Mouse (Mus musculus) MEL (cell line): ENCODE measurements around the gene Kcnd2. TPM values are rescaled to one million over a fixed set of nuclear protein-coding genes. Genes with fewer than 3 reads are reported as not detected.

Experiments
- DNase-seq: peaks from one replicate; pipeline ENCODE4 v3.0.0; 2011; ENCODE audit warnings: low read depth, low spot score
- H3K27ac ChIP-seq: 2 replicates; pipeline ENCODE4 v1.5.1; 2012; ENCODE audit warnings: low read depth, mild to moderate bottlenecking, control low read depth, low read length, moderate library complexity; ENCODE audit not compliant: control insufficient read depth
- H3K27me3 ChIP-seq, 2 experiments: fragments of 150-350 bp in 1 of 2; sonication (generic) in 1 of 2; 2 replicates each; pipeline ENCODE4 v1.6.1; 2012; ENCODE audit warnings: low read length in 2 of 2, mild to moderate bottlenecking in 2 of 2, improper control_type of control experiment in 1 of 2, moderate library complexity in 1 of 2; ENCODE audit not compliant: insufficient read depth in 2 of 2, control insufficient read depth in 1 of 2
- H3K36me3 ChIP-seq, 2 experiments: 2 replicates each; pipeline ENCODE4 v1.6.1; 2012 to 2014; ENCODE audit warnings: low read length in 2 of 2, improper control_type of control experiment in 1 of 2, inconsistent platforms in 1 of 2, mild to moderate bottlenecking in 1 of 2; ENCODE audit not compliant: insufficient read depth in 2 of 2, control insufficient read depth in 1 of 2
- H3K4me1 ChIP-seq, 2 experiments: fragments of 150-350 bp in 1 of 2; sonication (generic) in 1 of 2; 2 replicates each; pipeline ENCODE4 v1.6.1; 2012; ENCODE audit warnings: low read length in 2 of 2, improper control_type of control experiment in 1 of 2, mild to moderate bottlenecking in 1 of 2; ENCODE audit not compliant: insufficient read depth in 2 of 2, control insufficient read depth in 1 of 2
- H3K4me3 ChIP-seq, 2 experiments: fragments of 150-350 bp in 1 of 2; sonication (generic) in 1 of 2; 2 replicates each; pipeline ENCODE4 v1.5.1; 2012; ENCODE audit warnings: low read depth in 2 of 2, low read length in 2 of 2, mild to moderate bottlenecking in 2 of 2, moderate library complexity in 2 of 2, control low read depth in 1 of 2, improper control_type of control experiment in 1 of 2; ENCODE audit not compliant: control insufficient read depth in 1 of 2, insufficient read depth in 1 of 2
- H3K79me2 ChIP-seq: 2 replicates; pipeline ENCODE4 v1.6.1; 2012; ENCODE audit warnings: mild to moderate bottlenecking, low read length, moderate library complexity; ENCODE audit not compliant: control insufficient read depth, poor library complexity, insufficient read depth
- H3K9ac ChIP-seq: 2 replicates; pipeline ENCODE4 v1.6.1; 2012; ENCODE audit warnings: low read depth, mild to moderate bottlenecking, control low read depth, low read length, moderate library complexity; ENCODE audit not compliant: control insufficient read depth, poor library complexity, severe bottlenecking
- H3K9me3 ChIP-seq: fragments of 150-350 bp; sonication (generic); replicated peaks from 2 replicates; pipeline ENCODE4 v1.6.1; 2012; ENCODE audit warnings: mild to moderate bottlenecking, low read length, improper control_type of control experiment, moderate library complexity; ENCODE audit not compliant: insufficient read depth
- BHLHE40 ChIP-seq: IDR thresholded peaks from 2 replicates; pipeline ENCODE4 v1.6.1; 2012; ENCODE audit warnings: low read depth, mild to moderate bottlenecking, inconsistent platforms, low read length, improper control_type of control experiment, borderline replicate concordance
- CHD1 ChIP-seq: IDR thresholded peaks from 2 replicates; pipeline ENCODE4 v1.6.1; 2012; ENCODE audit warnings: low read depth, mild to moderate bottlenecking, inconsistent platforms, low read length, improper control_type of control experiment
- CTCF ChIP-seq, 3 experiments: IDR thresholded peaks in 2 of 3; conservative IDR thresholded peaks in 1 of 3; 2 replicates each; pipeline ENCODE4 v1.5.1; 2011 to 2012; ENCODE audit warnings: low read length in 3 of 3, low read depth in 2 of 3, mild to moderate bottlenecking in 2 of 3, improper control_type of control experiment in 1 of 3, inconsistent platforms in 1 of 3, mixed read lengths in 1 of 3, moderate library complexity in 1 of 3; ENCODE audit not compliant: control insufficient read depth in 1 of 3, insufficient read depth in 1 of 3, poor library complexity in 1 of 3, severe bottlenecking in 1 of 3
- ETS1 ChIP-seq: IDR thresholded peaks from 2 replicates; pipeline ENCODE4 v1.6.1; 2012; ENCODE audit warnings: low read depth, mild to moderate bottlenecking, inconsistent platforms, low read length, improper control_type of control experiment, moderate library complexity
- GABPA ChIP-seq: IDR thresholded peaks from 2 replicates; pipeline ENCODE4 v1.6.1; 2012; ENCODE audit warnings: low read depth, mild to moderate bottlenecking, inconsistent platforms, low read length, improper control_type of control experiment, moderate library complexity
- GATA1 ChIP-seq: IDR thresholded peaks from 2 replicates; pipeline ENCODE4 v1.6.1; 2011; ENCODE audit warnings: low read depth, low read length, improper control_type of control experiment
- HCFC1 ChIP-seq: IDR thresholded peaks from 2 replicates; pipeline ENCODE4 v1.6.1; 2012; ENCODE audit warnings: low read depth, mild to moderate bottlenecking, inconsistent platforms, low read length, improper control_type of control experiment, moderate library complexity
- JUND ChIP-seq: IDR thresholded peaks from 2 replicates; pipeline ENCODE4 v1.6.1; 2011; ENCODE audit warnings: low read depth, mild to moderate bottlenecking, improper control_type of control experiment, low read length
- KAT2A ChIP-seq: conservative IDR thresholded peaks from 2 replicates; pipeline ENCODE4 v1.6.1; 2012; ENCODE audit warnings: low read depth, low read length, improper control_type of control experiment, inconsistent platforms
- MAFK ChIP-seq: IDR thresholded peaks from 2 replicates; pipeline ENCODE4 v1.6.1; 2011; ENCODE audit warnings: low read depth, mild to moderate bottlenecking, low read length, improper control_type of control experiment, borderline replicate concordance
- MAZ ChIP-seq: IDR thresholded peaks from 2 replicates; pipeline ENCODE4 v1.6.1; 2012; ENCODE audit warnings: low read depth, mild to moderate bottlenecking, inconsistent platforms, low read length, improper control_type of control experiment
- MXI1 ChIP-seq: IDR thresholded peaks from 2 replicates; pipeline ENCODE4 v1.6.1; 2011; ENCODE audit warnings: mild to moderate bottlenecking, low read depth, low read length, improper control_type of control experiment
- MYC ChIP-seq: IDR thresholded peaks from 2 replicates; pipeline ENCODE4 v1.6.1; 2011; ENCODE audit warnings: low read depth, mild to moderate bottlenecking, low read length, improper control_type of control experiment, moderate library complexity
- NRF1 ChIP-seq: IDR thresholded peaks from 2 replicates; pipeline ENCODE4 v1.6.1; 2014; ENCODE audit warnings: low read depth, mild to moderate bottlenecking, inconsistent platforms, low read length, improper control_type of control experiment, moderate library complexity; ENCODE audit not compliant: poor library complexity, insufficient read depth, severe bottlenecking
- POLR2A ChIP-seq, 2 experiments: IDR thresholded peaks; 2 replicates each; pipeline ENCODE4 v1.6.1; 2011 to 2012; ENCODE audit warnings: low read length in 2 of 2, mild to moderate bottlenecking in 2 of 2, control low read depth in 1 of 2, improper control_type of control experiment in 1 of 2, low read depth in 1 of 2, moderate library complexity in 1 of 2; ENCODE audit not compliant: control insufficient read depth in 1 of 2, insufficient read depth in 1 of 2, poor library complexity in 1 of 2
- RAD21 ChIP-seq: IDR thresholded peaks from 2 replicates; pipeline ENCODE4 v1.6.1; 2011; ENCODE audit warnings: mild to moderate bottlenecking, low read depth, low read length, improper control_type of control experiment
- RCOR1 ChIP-seq: IDR thresholded peaks from 2 replicates; pipeline ENCODE4 v1.6.1; 2012; ENCODE audit warnings: low read depth, mild to moderate bottlenecking, inconsistent platforms, low read length, improper control_type of control experiment
- SIN3A ChIP-seq: IDR thresholded peaks from 2 replicates; pipeline ENCODE4 v1.6.1; 2012; ENCODE audit warnings: low read length, improper control_type of control experiment, inconsistent platforms
- SMC3 ChIP-seq: IDR thresholded peaks from 2 replicates; pipeline ENCODE4 v1.6.1; 2011; ENCODE audit warnings: low read depth, low read length, improper control_type of control experiment
- TCF12 ChIP-seq: IDR thresholded peaks from 2 replicates; pipeline ENCODE4 v1.6.1; 2014; ENCODE audit warnings: low read depth, mild to moderate bottlenecking, inconsistent platforms, low read length, improper control_type of control experiment, moderate library complexity
- USF1 ChIP-seq: IDR thresholded peaks from 2 replicates; pipeline ENCODE4 v1.6.1; 2014; ENCODE audit warnings: low read depth, mild to moderate bottlenecking, inconsistent platforms, low read length, improper control_type of control experiment, moderate library complexity
- USF2 ChIP-seq, 2 experiments: IDR thresholded peaks; 2 replicates each; pipeline ENCODE4 v1.6.1; 2011 to 2012; ENCODE audit warnings: improper control_type of control experiment in 2 of 2, low read length in 2 of 2, borderline replicate concordance in 1 of 2, inconsistent platforms in 1 of 2, low read depth in 1 of 2, mild to moderate bottlenecking in 1 of 2; ENCODE audit not compliant: insufficient read depth in 1 of 2
- ZMIZ1 ChIP-seq: IDR thresholded peaks from 2 replicates; pipeline ENCODE4 v1.6.1; 2012; ENCODE audit warnings: low read depth, mild to moderate bottlenecking, inconsistent platforms, low read length, improper control_type of control experiment, moderate library complexity
- polyA plus RNA-seq, 2 experiments: library from polyadenylated mRNA; stranded (reverse) in 1 of 2; unstranded in 1 of 2; fragments of >175 nt in 1 of 2; fragments of >200 nt in 1 of 2; gene quantifications; 2 replicates each; pipeline versions ENCODE4 v1.2.1 to v1.2.4; 2012; ENCODE audit warnings: low replicate concordance in 2 of 2, low read depth in 1 of 2; ENCODE audit not compliant: insufficient read length in 2 of 2, insufficient read depth in 1 of 2, missing spikeins in 1 of 2
- total RNA-seq: library from RNA; depleted of rRNA; stranded (reverse); fragments of 300-350 nt; gene quantifications from 2 replicates; pipeline ENCODE4 v1.2.3, GENCODE M21; 2012

Gene Kcnd2
- total and polyA plus RNA-seq, 3 experiments = not detected

DNA sequence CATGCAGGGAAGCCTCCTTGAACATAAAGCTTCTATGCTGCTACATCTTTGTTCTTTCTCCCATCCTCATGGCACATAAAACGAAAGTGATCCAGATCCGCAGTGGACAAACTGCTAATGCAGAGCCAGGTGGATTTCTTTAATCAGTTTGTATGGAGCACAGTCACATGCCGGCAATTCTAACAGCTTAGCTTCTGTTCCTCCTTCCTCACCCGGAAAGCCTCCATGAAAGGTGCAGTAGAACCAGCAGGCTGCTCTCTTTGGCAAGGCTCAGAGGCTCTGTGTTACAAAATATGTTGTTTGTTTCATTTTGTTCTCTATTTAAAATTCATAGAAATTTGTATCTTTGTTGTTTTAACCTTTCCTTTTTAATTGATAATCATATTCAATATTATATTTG lies 106.9 kb downstream of the Kcnd2 start:
- Histone ChIP-seq H3K79me2 (no peaks in the 10 kb centered on the region), H3K4me1 (no peaks in the 10 kb centered on the region), H3K9me3 (no peaks in the 10 kb centered on the region), H3K9ac (no peak overlapping the region), H3K27me3 (no peaks in the 10 kb centered on the region), H3K4me3 (no peak overlapping the region), H3K36me3 (no peaks in the 10 kb centered on the region), H3K27ac (no peak overlapping the region)
- DNase-seq = no peak
- TF ChIP-seq MXI1 = no peak
- no peak for TF ChIP-seq TCF12
- no peak for TF ChIP-seq MAFK
- no peak for TF ChIP-seq POLR2A (IDR thresholded peaks at IDR 0.05; ENCODE audit: control insufficient read depth in 1 of 2, insufficient read depth in 1 of 2, low read depth in 1 of 2, low read length in 2 of 2, poor library complexity in 1 of 2)
- TF ChIP-seq BHLHE40 = no peak
- no peak for TF ChIP-seq SMC3
- no peak for TF ChIP-seq MYC
- no peak for TF ChIP-seq KAT2A
- no peak for TF ChIP-seq USF2 (IDR thresholded peaks at IDR 0.05; ENCODE audit: borderline replicate concordance in 1 of 2, insufficient read depth in 1 of 2, low read depth in 1 of 2, low read length in 2 of 2)
- no peak for TF ChIP-seq GABPA
- no peak for TF ChIP-seq GATA1
- TF ChIP-seq CHD1 = no peak
- TF ChIP-seq RAD21 = no peak

DNA sequence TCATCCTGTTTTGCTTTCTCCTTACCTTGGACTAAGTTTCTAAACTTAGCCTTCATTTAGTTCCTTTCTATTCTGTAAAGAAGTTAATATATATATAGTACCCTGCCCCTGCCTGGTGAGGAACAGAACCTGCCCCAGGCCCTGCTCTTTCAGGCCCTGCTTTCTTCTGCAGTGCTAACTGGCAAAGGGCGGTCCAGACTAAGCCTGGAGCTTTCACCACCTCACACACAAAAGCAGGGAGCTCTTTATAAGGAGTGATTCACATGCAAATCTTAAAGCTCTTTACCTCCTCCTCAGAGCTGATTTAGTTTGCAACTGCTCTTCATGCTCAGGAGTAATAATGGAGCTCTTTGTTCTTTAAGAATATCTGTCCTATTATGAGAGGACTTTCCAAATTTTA lies 109.9 kb downstream of the Kcnd2 start:
- H3K4me1 ChIP-seq = no peaks in the 10 kb centered on the region
- no peaks in the 10 kb centered on the region for H3K9me3 ChIP-seq
- no peak overlapping the region for H3K4me3 ChIP-seq
- H3K27me3 ChIP-seq = no peaks in the 10 kb centered on the region
- H3K79me2 ChIP-seq = no peaks in the 10 kb centered on the region
- no peak overlapping the region for H3K9ac ChIP-seq
- no peak overlapping the region for H3K27ac ChIP-seq
- H3K36me3 ChIP-seq = no peaks in the 10 kb centered on the region
- TF ChIP-seq ZMIZ1 (no peak), RCOR1 (no peak), GABPA (no peak), SIN3A (no peak), USF1 (no peak), CTCF (IDR thresholded peaks at IDR 0.05 in 2 of 3, conservative IDR thresholded peaks at IDR 0.05 in 1 of 3; ENCODE audit: control insufficient read depth in 1 of 3, insufficient read depth in 1 of 3, low read depth in 2 of 3, low read length in 3 of 3, poor library complexity in 1 of 3, severe bottlenecking in 1 of 3) (no peak), KAT2A (no peak), USF2 (IDR thresholded peaks at IDR 0.05; ENCODE audit: borderline replicate concordance in 1 of 2, insufficient read depth in 1 of 2, low read depth in 1 of 2, low read length in 2 of 2) (no peak), JUND (no peak), POLR2A (IDR thresholded peaks at IDR 0.05; ENCODE audit: control insufficient read depth in 1 of 2, insufficient read depth in 1 of 2, low read depth in 1 of 2, low read length in 2 of 2, poor library complexity in 1 of 2) (no peak), ETS1 (no peak), NRF1 (no peak), HCFC1 (no peak), MAZ (no peak), MYC (no peak)
- TF ChIP-seq, all 39 proteins: peak for 0
- DNase-seq = no peak
